Mouse (Mus musculus) cerebellum, postnatal 10 days (tissue): ENCODE measurements around the gene C77080.

Experiments
- DNase-seq, 2 experiments: peaks; one replicate each; pipeline ENCODE4 v3.0.0; 2021; ENCODE audit warnings: mixed read lengths in 2 of 2

C77080 gene

DNA sequence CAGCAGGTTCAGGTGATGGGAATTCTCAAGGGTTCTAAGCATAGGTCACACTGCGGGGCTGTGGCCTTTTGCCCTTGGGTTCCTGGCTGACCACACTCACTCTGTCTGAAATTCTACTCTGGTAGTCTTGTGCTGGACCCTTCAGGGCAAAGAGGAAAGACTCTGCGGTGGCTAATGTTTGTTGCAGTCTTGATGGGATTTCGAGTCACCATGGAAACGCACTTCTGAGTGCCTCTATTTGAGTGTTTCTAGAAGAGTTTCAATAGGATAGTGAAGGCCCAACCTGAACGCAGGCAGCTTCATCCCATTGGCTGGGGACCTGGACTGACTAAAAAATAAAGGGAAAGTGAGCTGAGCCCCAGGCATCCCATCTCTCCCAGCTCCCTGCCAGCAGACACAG lies 5.6 kb upstream of the C77080 start:
- no peak for DNase-seq

DNA sequence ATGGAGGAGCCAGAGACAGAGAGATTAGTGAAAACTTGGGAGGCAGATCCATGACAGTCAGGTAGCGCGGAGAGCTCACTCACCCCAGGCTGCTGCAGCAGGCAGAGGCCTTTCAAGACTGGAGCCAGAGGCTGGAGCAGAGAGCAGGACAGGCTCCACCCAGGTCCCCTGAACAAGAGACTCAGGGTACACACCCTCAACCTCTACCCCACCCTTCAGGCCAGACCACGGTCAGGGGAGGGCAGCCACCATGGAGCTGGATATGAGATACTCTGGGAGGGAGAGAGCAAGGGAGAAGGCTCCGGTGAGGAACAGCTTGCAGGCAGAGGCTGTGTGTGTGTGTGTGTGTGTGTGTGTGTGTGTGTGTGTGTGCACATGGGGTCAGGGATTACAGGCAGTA lies 5.0 kb upstream of the C77080 start:
- no peak for DNase-seq

DNA sequence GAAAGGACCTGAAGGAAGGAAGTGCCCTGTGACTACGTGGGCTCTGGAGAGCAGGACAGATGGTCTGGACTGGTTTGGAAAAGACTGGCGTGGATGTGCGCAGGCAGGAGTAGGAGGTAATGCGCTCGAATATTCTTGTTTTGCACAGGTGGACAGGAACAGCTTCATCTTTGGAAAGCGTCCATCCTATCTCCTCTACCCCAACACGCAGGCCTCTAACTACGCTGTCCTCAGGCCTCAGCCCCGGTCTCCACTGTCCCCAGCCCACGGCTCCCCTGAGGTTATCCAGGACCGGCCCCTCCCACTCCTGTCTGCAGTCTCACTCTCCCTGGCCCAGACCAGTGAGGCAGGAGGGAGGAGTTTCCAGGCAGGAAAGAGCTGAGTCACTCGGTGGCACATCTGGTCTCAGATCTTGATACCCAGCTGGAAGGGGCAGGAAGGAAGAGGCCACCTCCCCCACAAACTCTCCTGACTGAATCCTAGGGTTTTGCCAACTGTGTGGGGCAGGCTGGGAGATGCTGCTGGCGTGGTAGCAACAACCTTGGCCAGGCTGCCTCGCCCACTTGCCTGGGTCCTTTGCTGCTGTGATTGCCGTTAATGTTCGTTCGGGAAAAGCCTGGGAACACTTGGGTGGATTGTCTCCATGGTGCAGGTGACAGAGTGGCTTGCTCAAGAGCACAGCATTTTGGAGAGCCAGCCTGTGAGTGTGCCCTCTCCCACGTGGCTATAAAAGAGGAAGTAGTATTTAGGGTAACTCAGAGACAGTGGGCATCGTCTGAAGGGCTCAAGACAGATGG lies 2.2 kb upstream of the C77080 start:
- DNase-seq, result peak; percentile 57 to 68

DNA sequence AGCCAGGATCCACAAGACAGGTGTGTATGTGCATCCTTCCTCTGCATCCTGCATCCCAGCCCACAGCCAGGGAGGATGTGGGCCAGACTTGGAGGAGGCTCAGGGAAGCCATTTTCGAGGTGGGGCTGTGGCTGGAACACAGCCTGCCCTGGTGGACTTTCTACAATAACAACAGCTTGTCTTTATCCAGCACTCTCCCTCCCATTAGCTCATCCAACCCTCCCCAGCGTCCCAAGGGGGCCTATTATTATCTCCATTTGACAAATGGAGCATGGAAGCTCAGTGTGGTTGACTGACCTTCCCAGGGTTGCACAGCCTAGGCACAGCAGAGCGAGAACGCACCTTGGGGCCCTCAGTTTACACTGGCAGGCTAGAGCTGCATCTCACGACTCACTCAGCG lies 526 bp downstream of the C77080 start:
- DNase-seq, result peak; percentile 41 to 49

DNA sequence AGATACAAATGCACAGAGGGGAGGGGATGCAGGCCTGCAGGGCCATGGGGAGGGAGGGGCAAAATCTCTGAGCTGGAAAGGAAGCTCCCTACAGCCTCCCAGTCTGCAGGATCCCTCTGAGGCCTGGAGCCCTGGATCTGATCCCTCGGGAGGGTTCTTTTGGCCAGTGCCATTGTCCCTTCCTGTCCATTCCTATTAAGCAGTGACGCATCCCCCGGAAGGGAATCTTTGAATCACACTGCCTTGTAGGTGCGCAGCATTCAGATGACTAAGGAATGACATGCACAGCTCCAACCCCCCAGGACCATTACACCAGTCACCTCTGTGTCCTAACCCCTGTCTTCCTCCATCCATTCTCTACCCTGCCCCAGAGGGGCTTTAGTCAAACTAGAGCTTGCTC lies 2.1 kb downstream of the C77080 start:
- no peak for DNase-seq

DNA sequence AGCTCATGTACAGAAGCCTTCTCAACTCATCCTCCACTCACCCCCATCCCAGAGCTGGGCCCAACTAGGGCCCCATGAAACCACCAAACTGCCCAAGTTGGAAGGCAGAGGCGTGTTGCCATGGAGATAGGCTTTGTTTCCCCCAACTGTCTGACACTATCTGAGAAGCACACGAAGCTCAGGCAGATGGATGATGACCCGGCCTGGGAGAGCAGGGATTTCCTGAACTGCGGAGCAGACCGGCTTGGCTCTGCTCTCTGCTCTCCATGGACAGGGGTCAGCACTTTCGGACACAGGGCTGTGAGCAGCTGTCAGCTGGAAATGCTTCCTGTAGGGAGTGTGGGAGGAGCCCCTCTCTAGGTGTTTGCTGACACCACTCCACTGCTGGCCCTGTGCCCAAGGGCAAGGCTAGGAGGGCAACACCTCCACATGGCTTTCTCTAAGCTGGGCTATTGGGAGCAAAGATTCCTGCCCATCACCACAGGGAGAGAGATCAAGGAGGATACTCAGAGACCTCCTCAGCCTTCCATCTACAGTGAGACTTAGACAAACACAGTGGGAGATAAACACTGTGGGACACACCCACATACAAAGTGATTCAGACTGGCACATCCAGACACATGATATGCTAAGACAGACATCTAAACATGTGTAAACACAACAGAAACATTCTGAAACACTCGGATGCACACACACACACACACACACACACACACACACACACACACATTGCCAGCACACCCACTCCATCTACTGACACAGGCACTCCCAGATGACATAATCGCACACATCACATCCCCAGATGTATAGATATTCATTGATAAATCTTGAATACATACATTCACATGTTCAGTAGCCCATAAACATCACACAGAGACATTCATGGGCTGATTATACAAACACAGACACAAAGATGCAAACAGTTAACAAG lies 4.5 kb downstream of the C77080 start:
- no peak for DNase-seq

DNA sequence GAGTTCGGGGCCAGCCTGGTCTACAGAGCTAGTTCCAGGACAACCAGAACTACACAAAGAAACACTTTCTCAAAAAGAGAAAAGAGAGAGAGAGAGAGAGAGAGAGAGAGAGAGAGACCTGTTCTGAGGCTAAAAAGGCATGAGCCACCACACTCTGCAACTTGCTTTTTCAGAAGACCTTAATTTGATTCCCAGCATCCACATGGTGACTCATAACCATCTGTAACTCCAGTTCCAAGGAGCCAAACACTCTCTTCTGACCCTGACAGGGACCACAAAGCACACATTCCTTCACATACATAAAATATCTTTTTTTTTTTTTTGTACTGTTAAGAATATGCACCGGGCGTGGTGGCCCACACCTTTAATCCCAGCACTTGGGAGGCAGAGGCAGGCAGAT lies 6.6 kb downstream of the C77080 start:
- DNase-seq, result no peak

DNA sequence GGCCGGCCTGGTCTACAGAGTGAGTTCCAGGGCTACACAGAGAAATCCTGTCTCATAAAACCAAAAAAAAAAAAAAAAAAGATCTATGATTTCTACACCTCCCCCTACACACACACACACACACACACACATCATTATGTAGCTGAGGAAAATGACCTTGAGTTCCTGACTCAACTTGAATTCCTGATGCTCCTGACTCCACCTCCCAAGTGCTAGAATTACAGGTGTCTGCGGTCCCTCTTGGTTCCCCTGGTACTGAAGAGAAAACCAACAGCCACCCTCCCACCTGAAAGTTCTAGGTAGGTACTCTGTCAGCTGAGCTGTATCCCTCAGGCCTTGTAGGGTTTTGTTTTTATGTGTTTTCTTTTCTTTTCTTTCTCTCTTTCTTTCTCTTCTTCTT lies 8.7 kb downstream of the C77080 start:
- DNase-seq, result no peak

DNA sequence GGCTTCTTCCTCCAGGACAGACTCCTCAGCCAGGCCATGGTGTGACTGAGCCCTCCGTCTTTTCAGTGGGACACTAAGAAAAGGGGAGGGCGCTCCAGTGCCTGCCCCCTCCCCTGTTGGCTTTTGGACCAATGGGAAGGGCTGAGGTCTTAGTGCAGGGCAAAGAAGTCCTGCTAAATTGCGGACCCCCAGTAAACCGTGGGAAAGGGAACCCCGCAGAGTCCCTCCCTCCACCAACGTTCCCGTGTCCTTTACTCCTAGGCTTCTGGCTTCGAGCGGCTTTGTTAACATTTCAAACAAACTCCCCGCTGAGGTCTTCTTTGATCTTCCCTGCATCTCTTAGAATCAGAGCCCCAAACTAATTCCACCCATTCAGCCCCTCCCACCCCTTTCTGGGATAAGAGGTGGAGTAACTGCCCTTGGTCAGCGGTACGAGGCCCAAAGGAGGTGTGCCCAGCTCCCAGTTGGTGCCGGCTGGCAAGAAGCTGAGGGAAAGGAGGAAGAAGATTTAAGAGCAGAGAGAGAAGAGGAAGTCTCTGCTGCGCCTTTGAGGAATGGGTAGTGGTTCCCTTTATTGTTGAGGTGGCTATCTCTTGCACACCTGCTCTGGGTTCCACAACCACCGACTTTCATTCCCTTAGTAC lies 9.6 kb downstream of the C77080 start:
- DNase-seq, result peak in 1 of 2 experiments; percentile 22

DNA sequence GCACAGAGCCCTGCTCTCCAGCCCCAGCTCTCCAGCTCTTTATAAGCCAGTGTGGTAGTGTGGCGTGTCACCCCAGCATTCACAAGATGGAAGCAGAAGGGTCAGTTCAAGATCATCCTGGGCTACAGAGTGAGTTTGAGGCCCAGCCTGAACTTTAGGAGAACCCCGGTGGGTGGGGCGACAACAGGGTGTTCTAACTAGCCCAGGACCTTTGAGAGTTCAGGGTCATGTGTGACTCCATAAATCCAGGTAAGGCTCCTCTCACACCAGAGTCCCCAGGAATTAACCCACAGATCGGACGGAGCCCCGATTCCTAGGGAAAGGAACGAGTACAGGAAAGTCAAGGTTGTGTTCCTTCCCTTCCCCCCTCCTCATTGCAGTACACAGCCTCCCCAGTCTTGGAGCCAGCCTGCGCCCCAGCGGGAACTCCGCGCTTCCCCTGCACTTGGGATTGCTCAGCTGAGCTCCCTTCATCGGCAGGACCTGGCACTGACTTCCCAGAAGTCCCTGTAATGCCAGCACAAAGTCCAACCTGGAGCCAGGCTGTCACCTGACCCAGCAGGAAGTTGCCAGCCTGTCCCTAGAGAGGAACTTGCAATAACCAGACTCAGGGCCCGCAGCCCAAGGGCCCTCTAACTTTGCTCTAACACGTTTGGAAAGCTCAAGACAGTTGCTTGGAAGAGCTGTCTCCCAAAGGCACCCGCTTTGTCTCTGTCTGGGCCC lies 10.3 kb downstream of the C77080 start:
- DNase-seq, result peak in 1 of 2 experiments; percentile 57

DNA sequence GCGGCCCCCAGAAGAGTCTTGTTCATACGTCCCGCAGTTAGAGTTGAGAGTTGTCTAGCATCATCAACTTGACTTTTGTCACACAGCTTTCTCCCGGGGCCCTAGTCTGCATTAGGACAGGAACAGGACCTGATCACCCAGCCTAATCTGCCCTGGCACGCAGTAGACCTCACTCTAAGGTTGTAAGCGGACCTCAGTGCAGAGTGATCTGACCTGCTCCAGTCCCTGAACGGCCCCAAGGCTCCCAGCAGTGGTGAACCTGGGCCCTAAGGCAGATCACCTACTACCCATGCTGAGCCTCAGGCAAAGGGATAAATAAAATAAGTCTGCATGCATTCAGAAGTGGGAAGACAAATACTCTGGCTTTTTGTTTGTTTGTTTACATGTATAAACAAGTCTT lies 11.9 kb downstream of the C77080 start:
- no peak for DNase-seq

DNA sequence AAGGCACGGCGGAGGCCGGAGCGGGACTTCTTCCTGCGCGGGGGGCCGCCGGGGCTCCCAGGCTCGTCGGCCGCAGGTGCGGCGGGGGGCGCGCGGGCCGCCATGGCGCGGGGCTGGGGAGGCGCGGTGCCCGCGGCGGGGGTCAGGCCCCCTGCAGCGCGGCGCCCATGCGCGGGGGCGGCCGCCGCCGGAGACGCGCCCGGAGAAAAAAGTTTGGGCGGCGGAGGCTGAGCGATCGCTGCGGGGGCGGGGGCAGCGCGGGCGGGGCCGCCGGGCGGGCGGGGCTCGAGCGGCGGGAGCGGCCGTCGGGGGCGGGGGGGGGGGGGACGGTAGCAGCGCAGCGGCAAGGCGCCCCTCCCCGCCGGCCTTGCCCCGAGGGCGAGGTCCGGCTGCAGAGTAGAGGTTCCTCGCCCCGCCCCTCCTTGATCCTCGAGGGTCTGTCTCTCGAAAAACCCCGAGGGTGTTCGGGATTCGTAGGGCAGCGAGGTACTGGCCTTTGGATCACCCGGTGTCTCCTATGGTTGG lies 12.9 kb downstream of the C77080 start:
- DNase-seq, result peak in 1 of 2 experiments; percentile 23

DNA sequence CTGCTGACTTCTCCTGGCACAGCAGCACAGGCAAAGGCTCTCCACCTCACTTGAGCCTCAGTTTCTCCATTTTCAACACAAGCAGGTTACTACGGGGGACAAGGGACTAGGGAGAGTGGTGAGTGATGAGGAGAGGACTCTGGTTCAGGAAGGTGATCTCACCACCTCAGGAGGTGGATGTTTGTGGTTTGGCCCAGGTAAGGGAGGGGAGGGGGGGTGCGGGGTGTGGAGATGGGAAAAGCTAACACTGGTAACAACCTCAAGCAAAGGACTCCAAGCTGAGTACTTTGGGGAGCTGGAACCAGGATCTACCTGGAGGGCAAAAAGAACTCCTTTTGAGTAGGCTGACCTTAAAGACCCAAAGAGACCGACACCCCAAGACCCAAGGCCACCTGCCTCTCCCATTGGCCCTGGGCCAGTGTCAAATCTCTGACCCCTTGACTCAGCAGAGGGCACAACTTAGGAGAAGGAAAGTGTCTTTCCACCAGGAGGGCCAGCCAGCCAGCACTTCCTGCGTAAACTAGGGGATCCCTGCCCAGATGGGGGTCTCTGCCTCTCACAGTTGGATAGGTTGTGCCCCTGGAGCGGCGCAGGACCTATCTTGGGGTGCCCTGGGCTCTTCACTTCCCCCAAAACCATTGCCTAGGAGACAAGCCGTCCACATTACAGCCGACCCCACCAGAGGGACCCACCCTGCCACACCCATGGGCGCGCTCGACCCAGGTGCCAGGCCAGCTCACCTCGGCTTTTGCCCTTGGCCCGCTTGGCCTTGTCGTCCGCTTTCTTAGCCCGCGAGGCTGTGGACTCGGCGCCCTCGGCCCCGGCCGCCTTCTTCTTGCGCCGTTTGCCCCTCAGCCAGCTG lies 13.6 kb downstream of the C77080 start:
- peak in 1 of 2 experiments; percentile 28 for DNase-seq

DNA sequence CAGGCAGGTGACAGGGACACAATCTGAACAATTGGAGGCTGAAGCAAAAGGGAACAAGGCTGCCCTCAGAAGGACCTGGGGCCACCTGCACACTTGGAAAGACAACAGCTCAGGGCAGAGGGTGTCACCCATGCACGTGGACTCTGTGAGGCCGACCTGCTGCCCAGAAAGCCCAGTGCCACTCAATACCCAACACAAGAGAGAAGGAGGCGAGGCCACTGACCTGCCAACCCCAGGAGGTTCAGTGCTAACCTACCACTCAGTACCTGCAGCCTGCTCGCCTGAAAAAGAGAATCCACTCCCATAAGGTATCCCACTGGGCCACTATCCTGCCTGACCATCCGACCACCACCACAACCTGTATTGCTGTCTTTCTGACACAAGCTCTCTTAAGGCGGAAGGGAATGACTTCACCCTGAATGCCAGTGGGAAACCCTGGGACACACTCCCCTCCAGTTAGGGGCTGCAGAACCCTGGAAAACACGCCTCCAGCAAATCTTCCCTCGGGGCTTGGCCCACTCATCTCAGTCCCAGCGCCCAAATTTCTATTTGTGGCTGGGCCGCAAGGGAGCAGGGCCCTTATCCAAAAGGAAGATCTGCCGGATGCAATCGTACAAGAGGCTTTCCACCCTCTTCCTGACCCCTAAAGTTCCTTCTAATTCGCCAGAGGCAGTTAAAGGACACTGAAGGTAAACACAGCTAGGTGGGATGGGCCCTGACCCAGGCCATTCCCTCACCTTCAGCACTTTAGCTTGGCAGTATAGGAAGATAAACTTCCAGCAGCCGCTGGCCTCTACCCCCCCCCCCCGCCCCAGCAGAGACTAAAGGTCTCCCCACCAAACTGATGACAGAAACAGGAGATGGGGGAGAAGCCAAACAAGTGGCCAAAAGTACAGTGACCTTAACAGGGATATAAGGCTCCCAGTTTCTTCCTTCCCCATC lies 14.6 kb downstream of the C77080 start:
- no peak for DNase-seq

DNA sequence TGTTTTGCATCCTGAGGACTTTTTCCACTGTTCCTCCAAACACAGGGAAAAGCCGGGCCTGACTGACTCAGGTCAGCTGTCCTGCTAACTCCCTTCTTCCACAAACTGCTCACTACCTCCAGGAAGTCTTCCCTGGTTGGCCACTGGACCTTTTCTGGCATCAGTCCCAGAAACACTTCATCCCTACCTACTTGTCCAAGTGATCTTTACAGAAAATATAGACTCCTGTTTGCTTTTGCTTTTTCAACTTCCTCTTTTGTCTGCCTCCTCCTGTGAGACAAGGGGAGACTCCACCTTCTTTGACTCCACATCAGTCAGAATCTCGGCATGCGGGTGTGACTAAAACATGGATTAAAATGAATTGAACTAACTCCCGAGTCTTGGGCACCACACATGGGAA lies 16.4 kb downstream of the C77080 start:
- DNase-seq, result no peak

DNA sequence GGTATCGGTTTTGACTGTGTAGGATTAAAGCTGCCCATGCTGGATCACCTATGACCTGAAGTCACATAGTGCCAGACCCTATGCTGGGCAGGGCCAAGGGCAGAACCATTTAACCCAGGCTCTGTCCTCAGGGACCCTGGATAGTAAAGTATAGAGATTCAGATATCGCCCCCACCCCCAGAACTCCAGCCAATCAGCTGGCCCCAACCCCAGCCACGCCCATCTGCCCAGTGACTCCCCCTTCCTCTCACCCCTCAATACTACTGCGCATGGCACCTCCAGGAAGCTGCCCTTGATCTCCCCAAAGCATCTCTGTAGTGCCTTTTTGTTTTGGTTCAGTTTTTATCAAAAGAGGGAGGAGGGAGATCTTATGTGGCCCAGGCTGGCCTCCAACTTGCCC lies 18.4 kb downstream of the C77080 start:
- DNase-seq, result peak in 1 of 2 experiments; percentile 18

DNA sequence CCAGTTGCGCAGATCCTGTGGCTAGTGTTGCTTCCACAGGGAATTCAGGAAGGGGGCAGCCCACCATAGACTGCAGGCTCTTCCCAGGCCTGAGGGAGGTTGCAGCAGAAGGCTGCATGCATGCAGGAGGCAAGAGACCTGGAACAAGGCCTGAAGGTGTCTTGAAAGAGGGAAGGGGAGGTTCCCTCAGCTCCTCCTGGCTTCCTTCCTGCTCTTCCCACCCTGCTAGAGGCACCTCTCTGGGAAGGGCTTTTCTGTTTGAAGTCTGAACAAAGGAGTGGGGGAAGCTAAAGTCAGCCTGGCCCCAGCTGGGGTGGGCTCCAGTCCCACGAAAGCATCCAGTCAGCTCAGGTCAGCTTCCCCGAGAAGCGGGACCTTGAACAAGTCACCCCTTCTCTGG lies 18.9 kb downstream of the C77080 start:
- peak in 1 of 2 experiments; percentile 16 for DNase-seq

DNA sequence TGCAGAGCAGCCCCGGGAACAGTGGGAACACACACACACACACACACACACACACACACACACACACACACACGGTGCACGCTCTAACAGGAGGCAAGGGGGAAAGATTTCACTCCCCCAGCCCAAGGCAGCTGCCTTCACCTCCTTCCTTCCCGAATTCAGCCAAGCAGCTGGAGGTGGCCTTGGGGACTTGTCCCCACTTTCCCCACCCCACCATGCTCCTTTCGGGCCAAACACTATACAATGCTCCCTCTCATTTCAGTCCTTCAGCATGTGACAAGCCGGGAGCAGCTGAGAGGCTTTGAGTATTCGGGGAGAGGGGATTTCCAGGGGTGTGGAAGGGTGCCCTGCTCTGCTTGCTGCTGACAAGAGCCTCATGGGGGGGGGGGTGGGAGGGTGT lies 19.3 kb downstream of the C77080 start:
- peak in 1 of 2 experiments; percentile 19 for DNase-seq

DNA sequence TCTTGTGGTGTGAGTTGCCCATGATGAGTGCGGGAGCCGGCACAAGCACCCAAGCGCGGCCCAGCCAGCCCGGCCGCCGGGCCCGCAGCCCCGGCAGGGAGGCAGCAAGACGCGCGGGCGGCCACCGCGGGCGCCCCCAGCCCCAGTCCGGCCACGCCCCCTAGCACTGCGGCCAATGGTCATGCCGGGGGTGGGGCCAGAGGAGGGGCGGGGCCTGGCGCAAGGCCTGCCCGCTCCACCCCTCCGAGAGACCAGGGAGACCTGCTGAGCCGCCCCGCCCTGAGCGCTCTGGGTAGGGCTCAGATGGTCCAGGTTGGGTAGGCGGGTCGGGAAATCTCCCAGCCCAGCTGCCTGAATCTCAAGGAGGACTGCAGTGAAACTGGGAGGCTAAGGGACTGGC lies 22.1 kb downstream of the C77080 start:
- DNase-seq, result peak; percentile 92 to 93

DNA sequence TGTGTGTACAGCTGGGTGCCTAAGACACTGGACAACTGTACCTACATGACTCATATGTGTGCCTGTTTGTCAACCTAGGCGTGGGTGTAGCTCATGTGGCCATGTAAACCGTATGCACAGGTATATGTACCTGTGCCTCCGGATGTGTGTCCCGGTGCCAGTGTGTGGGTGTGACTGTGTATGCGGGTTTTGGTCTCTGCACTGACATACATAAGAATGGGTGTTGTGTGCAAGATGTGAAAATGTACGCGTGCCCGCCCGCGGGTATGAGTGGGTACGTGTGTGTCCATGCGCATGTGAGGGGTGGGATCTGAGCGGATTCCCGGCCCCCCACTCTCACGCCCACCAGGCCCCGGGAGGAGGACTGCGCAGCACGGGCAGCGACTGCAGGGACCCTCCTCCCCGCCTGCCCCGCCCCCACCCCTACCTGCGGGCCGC lies 22.6 kb downstream of the C77080 start:
- DNase-seq, result no peak
